Mouse (Mus musculus): ENCODE results near the gene Lsg1. TPM values are rescaled to one million over a fixed set of nuclear protein-coding genes. Genes with fewer than 3 reads are reported as not detected.

The Lsg1 gene
- polyA plus RNA-seq, 1 experiment from 2014 or later: 45.5 TPM

- ATAC-seq (ENCODE audit: low FRiP score, low read depth): no peak
- Histone ChIP-seq H3K9me3 (no peaks in the 10 kb centered on the region), H3K27ac (replicated peaks) (no peak overlapping the region), H3K4me1 (replicated peaks) (no peaks in the 10 kb centered on the region; the same call in 1 of the 2 replicates), H3K4me3 (no peak overlapping the region), H3K27me3 (no peaks in the 10 kb centered on the region), H3K36me3 (no peaks in the 10 kb centered on the region), H3K4me2 (no peak overlapping the region), H3K9ac (no peak overlapping the region)
- WGBS: 84% methylated on average over 5 of the region's 5 CpGs
Measured at GRCm38 (mm10) chr16:30611331-30611730, 23.9 kb upstream of the Lsg1 start.

GRCm38 (mm10) chr16:30607868-30608267 lies 20.5 kb upstream of the Lsg1 start:
- H3K36me3 ChIP-seq: no peaks in the 10 kb centered on the region
- H3K9me3 ChIP-seq: no peaks in the 10 kb centered on the region
- no peak overlapping the region for H3K9ac ChIP-seq
- no peak overlapping the region for H3K27ac ChIP-seq (replicated peaks)
- H3K4me3 ChIP-seq: no peak overlapping the region
- H3K27me3 ChIP-seq: 0 out of 2 replicates have a peak, but pooled peaks cover 4% of the 10 kb centered on the region
- H3K4me1 ChIP-seq (replicated peaks): peaks cover 9% of the 10 kb centered on the region
- H3K4me2 ChIP-seq: no peak overlapping the region
- no peak for ATAC-seq (ENCODE audit: low FRiP score, low read depth)
- WGBS: 96% methylated on average over 3 of the region's 3 CpGs

- no peak for ATAC-seq (ENCODE audit: low FRiP score, low read depth)
- no peaks in the 10 kb centered on the region for H3K36me3 ChIP-seq
- no peak overlapping the region for H3K9ac ChIP-seq
- peaks cover 29% of the 10 kb centered on the region for H3K4me1 ChIP-seq (replicated peaks)
- H3K4me3 ChIP-seq: no peak overlapping the region
- WGBS: 69% methylated on average over 6 of the region's 6 CpGs
- no peak overlapping the region for H3K27ac ChIP-seq (replicated peaks)
- H3K4me2 ChIP-seq: no peak overlapping the region
- H3K9me3 ChIP-seq: no peaks in the 10 kb centered on the region
- 0 out of 2 replicates have a peak, but pooled peaks cover 4% of the 10 kb centered on the region for H3K27me3 ChIP-seq
Measured at GRCm38 (mm10) chr16:30605528-30605927, 18.1 kb upstream of the Lsg1 start.

- Histone ChIP-seq H3K4me1 (replicated peaks) (peaks cover 37% of the 10 kb centered on the region), H3K27ac (replicated peaks) (no peak overlapping the region), H3K9me3 (no peaks in the 10 kb centered on the region), H3K36me3 (no peaks in the 10 kb centered on the region), H3K9ac (no peak overlapping the region), H3K27me3 (0 out of 2 replicates have a peak, but pooled peaks cover 4% of the 10 kb centered on the region), H3K4me2 (no peak overlapping the region), H3K4me3 (no peak overlapping the region)
- WGBS: 87% methylated on average over 7 of the region's 7 CpGs
- no peak for ATAC-seq (ENCODE audit: low FRiP score, low read depth)
Measured at GRCm38 (mm10) chr16:30604807-30605137, 17.4 kb upstream of the Lsg1 start.

- Histone ChIP-seq H3K27me3 (0 out of 2 replicates have a peak, but pooled peaks cover 4% of the 10 kb centered on the region), H3K9ac (no peak overlapping the region), H3K4me2 (no peak overlapping the region), H3K4me3 (no peak overlapping the region), H3K4me1 (replicated peaks) (peaks cover 40% of the 10 kb centered on the region), H3K9me3 (no peaks in the 10 kb centered on the region), H3K36me3 (no peaks in the 10 kb centered on the region), H3K27ac (replicated peaks) (no peak overlapping the region)
- no peak for ATAC-seq (ENCODE audit: low FRiP score, low read depth)
- WGBS: 84% methylated on average over 16 of the region's 16 CpGs
Measured at GRCm38 (mm10) chr16:30604061-30604806, 16.8 kb upstream of the Lsg1 start.

- 56% methylated on average over 9 of the region's 9 CpGs for WGBS
- no peak overlapping the region for H3K4me3 ChIP-seq
- H3K27me3 ChIP-seq: 0 out of 2 replicates have a peak, but pooled peaks cover 6% of the 10 kb centered on the region
- H3K4me2 ChIP-seq: peak overlapping the region; percentile 82
- H3K4me1 ChIP-seq (replicated peaks): peaks cover 42% of the 10 kb centered on the region
- H3K27ac ChIP-seq (replicated peaks): no peak overlapping the region
- no peak for ATAC-seq (ENCODE audit: low FRiP score, low read depth)
- H3K9me3 ChIP-seq: no peaks in the 10 kb centered on the region
- no peaks in the 10 kb centered on the region for H3K36me3 ChIP-seq
- no peak overlapping the region for H3K9ac ChIP-seq
Measured at GRCm38 (mm10) chr16:30603531-30603842, 16.1 kb upstream of the Lsg1 start.

- peaks cover 42% of the 10 kb centered on the region for H3K4me1 ChIP-seq (replicated peaks)
- H3K27me3 ChIP-seq: 0 out of 2 replicates have a peak, but pooled peaks cover 7% of the 10 kb centered on the region
- WGBS: 30% methylated on average over 18 of the region's 18 CpGs
- no peaks in the 10 kb centered on the region for H3K36me3 ChIP-seq
- H3K4me3 ChIP-seq: peak overlapping the region; percentile 10; the same call in 1 of the 2 replicates
- H3K27ac ChIP-seq (replicated peaks): no peak overlapping the region
- ATAC-seq (ENCODE audit: low FRiP score, low read depth): no peak
- H3K9ac ChIP-seq: no peak overlapping the region
- peak overlapping the region; percentile 82 for H3K4me2 ChIP-seq
- no peaks in the 10 kb centered on the region for H3K9me3 ChIP-seq
Measured at GRCm38 (mm10) chr16:30602684-30603530, 15.5 kb upstream of the Lsg1 start.

GRCm38 (mm10) chr16:30601946-30602345 lies 14.6 kb upstream of the Lsg1 start:
- peaks cover 47% of the 10 kb centered on the region for H3K4me1 ChIP-seq (replicated peaks)
- WGBS: 33% methylated on average over 7 of the region's 7 CpGs
- peak overlapping the region; percentile 82 for H3K4me2 ChIP-seq
- no peak for ATAC-seq (ENCODE audit: low FRiP score, low read depth)
- 0 out of 2 replicates have a peak, but pooled peaks cover 7% of the 10 kb centered on the region for H3K27me3 ChIP-seq
- no peak overlapping the region for H3K9ac ChIP-seq
- H3K36me3 ChIP-seq: no peaks in the 10 kb centered on the region
- no peak overlapping the region for H3K27ac ChIP-seq (replicated peaks)
- H3K9me3 ChIP-seq: no peaks in the 10 kb centered on the region
- peak overlapping the region; percentile 48 for H3K4me3 ChIP-seq

GRCm38 (mm10) chr16:30601046-30601832 lies 13.8 kb upstream of the Lsg1 start:
- ATAC-seq (ENCODE audit: low FRiP score, low read depth): no peak
- WGBS: 8% methylated on average over 42 of the region's 42 CpGs

GRCm38 (mm10) chr16:30600431-30601045 lies 13.1 kb upstream of the Lsg1 start:
- Histone ChIP-seq H3K27ac (replicated peaks) (peak overlapping the region; percentile 49), H3K9ac (peak overlapping the region; percentile 42), H3K27me3 (0 out of 2 replicates have a peak, but pooled peaks cover 7% of the 10 kb centered on the region), H3K9me3 (no peaks in the 10 kb centered on the region), H3K4me3 (peak overlapping the region; percentile 48), H3K4me2 (peak overlapping the region; percentile 82), H3K36me3 (no peaks in the 10 kb centered on the region), H3K4me1 (replicated peaks) (peaks cover 51% of the 10 kb centered on the region)
- under 1% methylated on average over 53 of the region's 53 CpGs for WGBS
- ATAC-seq (ENCODE audit: low FRiP score, low read depth): peak; percentile 32; the same call in 1 of the 2 replicates

More at GRCm38 (mm10) chr16:30601046-30601832, 13.8 kb upstream of the Lsg1 start:
- Histone ChIP-seq H3K4me3 (peak overlapping the region; percentile 48), H3K27ac (replicated peaks) (peak overlapping the region; percentile 49; the same call in 1 of the 2 replicates), H3K36me3 (no peaks in the 10 kb centered on the region), H3K4me1 (replicated peaks) (peaks cover 52% of the 10 kb centered on the region), H3K4me2 (peak overlapping the region; percentile 82), H3K27me3 (0 out of 2 replicates have a peak, but pooled peaks cover 7% of the 10 kb centered on the region), H3K9me3 (no peaks in the 10 kb centered on the region), H3K9ac (peak overlapping the region; percentile 42)

Data from hindbrain, embryonic 15.5 days (tissue).